Mouse (Mus musculus) lung, postnatal 0 days (tissue): ENCODE measurements around the gene Timm22.

Source experiments
- CTCF ChIP-seq: IDR thresholded peaks from 2 replicates; pipeline ENCODE4 v1.5.1; 2016; ENCODE audit warnings: antibody characterized with exemption, mild to moderate bottlenecking
- EP300 ChIP-seq: IDR thresholded peaks from 2 replicates; pipeline ENCODE4 v1.6.1; 2016; ENCODE audit warnings: antibody characterized with exemption, mild to moderate bottlenecking, control low read depth

DNA sequence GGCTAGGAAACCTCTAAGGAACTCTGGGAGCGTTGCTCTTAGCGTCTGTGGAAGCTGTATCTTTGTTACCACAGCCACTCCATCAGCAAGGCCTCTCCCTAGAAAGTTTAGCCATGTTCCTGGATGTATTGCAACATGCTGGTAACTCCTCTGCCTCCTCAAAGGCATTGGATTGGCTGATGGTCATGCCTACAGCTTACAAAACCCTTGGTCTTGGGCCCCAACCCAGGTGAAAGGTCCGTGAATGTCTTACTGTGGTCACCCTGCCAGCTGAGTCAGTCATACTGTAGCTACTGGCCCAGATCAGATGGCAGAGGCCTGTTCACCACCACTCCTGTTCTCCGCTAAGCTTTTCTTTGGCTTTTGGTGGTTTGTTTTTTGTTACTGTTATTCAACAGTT lies 8.2 kb downstream of the Timm22 start:
- TF ChIP-seq CTCF (no peak), EP300 (no peak)
